Mouse (Mus musculus) fat pad, adult 2 months (tissue): ENCODE measurements around the gene Afdn.
"Not testable (repeated sequence)": the region's sequence is repeated elsewhere in the genome, so short reads cannot be mapped to it uniquely, and the experiment has no call there.

Source experiments
- DNase-seq: peaks from one replicate; pipeline ENCODE4 v3.0.0-alpha.2; 2011; ENCODE audit warnings: low read depth, low spot score; ENCODE audit errors: extremely low read depth

Gene Afdn

GRCm38 (mm10) chr17:13865340-13865739 is 105.0 kb downstream of the Afdn start:
- DNase-seq, result no peak

GRCm38 (mm10) chr17:13866951-13867351 is 106.6 kb downstream of the Afdn start:
- DNase-seq, result peak; percentile 50

GRCm38 (mm10) chr17:13867475-13867874 is 107.1 kb downstream of the Afdn start:
- DNase-seq, result peak; percentile 98

GRCm38 (mm10) chr17:13870236-13870635 is 109.9 kb downstream of the Afdn start:
- no peak for DNase-seq

GRCm38 (mm10) chr17:13874245-13874644 is 113.9 kb downstream of the Afdn start:
- peak; percentile 78 for DNase-seq

GRCm38 (mm10) chr17:13877460-13877859 is 117.1 kb downstream of the Afdn start:
- no peak for DNase-seq

GRCm38 (mm10) chr17:13879731-13880130 is 119.4 kb downstream of the Afdn start:
- DNase-seq, result no peak

- no peak for DNase-seq
Observed at GRCm38 (mm10) chr17:13883540-13883939, 123.2 kb downstream of the Afdn start.

- no peak for DNase-seq
Observed at GRCm38 (mm10) chr17:13889818-13890434, 129.6 kb downstream of the Afdn start.

- no peak for DNase-seq
Observed at GRCm38 (mm10) chr17:13890932-13891331, 130.6 kb downstream of the Afdn start.

- DNase-seq, result no peak
Observed at GRCm38 (mm10) chr17:13898838-13899237, 138.5 kb downstream of the Afdn start.

- no peak for DNase-seq
Observed at GRCm38 (mm10) chr17:13899241-13899640, 138.9 kb downstream of the Afdn start.

GRCm38 (mm10) chr17:13903793-13904192 is 143.5 kb downstream of the Afdn start:
- DNase-seq, result no peak

GRCm38 (mm10) chr17:13907082-13907481 is 146.7 kb downstream of the Afdn start:
- DNase-seq, result no peak

- DNase-seq, result no peak
Observed at GRCm38 (mm10) chr17:13907681-13908080, 147.3 kb downstream of the Afdn start.

GRCm38 (mm10) chr17:13913951-13914350 is 153.6 kb downstream of the Afdn start:
- DNase-seq, result no peak

- DNase-seq, result no peak
Observed at GRCm38 (mm10) chr17:13914531-13914930, 154.2 kb downstream of the Afdn start.

GRCm38 (mm10) chr17:13920771-13921170 is 160.4 kb downstream of the Afdn start:
- no peak for DNase-seq

GRCm38 (mm10) chr17:13923418-13923817 is 163.1 kb downstream of the Afdn start:
- DNase-seq, result peak; percentile 82

GRCm38 (mm10) chr17:13924588-13924987 is 164.2 kb downstream of the Afdn start:
- DNase-seq, result no peak

- DNase-seq, result no peak
Observed at GRCm38 (mm10) chr17:13925931-13926330, 165.6 kb downstream of the Afdn start.

- DNase-seq, result no peak
Observed at GRCm38 (mm10) chr17:13930421-13930820, 170.1 kb downstream of the Afdn start.

GRCm38 (mm10) chr17:13935364-13935763 is 175.0 kb downstream of the Afdn start:
- not testable (repeated sequence) for DNase-seq
